Mouse (Mus musculus): ENCODE data around the gene Nkd1. TPM values are rescaled to one million over a fixed set of nuclear protein-coding genes. Genes with fewer than 3 reads are reported as not detected.
A peak's percentile ranks its signal among the peaks of the same experiment; 100 is the strongest.

Nkd1 gene
- total and polyA plus RNA-seq, 3 experiments = 2.3 to 3.4 (median 2.9) TPM

DNA sequence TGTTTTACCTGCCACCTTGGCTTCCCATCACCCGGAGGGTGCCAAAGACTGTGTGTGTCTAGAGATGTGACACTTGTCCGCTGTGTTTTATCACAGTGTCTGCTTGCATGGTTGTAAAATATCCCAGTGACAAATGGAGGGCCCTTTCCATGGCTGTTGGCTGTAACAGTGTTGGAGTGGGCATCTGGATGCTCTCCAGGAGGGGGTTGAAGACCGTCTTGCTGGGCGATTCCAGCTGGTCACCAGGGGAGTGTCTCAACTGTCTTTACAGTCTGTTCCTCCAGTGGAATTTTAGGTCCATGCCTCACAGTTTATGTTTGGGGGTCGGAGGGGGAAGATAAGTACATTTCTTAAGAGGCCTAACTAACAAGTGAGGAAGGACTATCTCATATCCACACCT is 99.8 kb downstream of the Nkd1 start:
- no peak for DNase-seq
- Histone ChIP-seq H3K27me3 (ENCODE audit: control insufficient read depth, insufficient read depth, low read length) (no peaks in the 10 kb centered on the region), H3K4me3 (no peak overlapping the region), H3K79me2 (replicated peaks; ENCODE audit: control insufficient read depth, insufficient read depth, low read length) (no peaks in the 10 kb centered on the region), H3K36me3 (ENCODE audit: control insufficient read depth, insufficient read depth, low read length) (no peaks in the 10 kb centered on the region), H3K27ac (no peak overlapping the region), H3K9ac (ENCODE audit: low read depth, low read length) (no peak overlapping the region), H3K4me1 (ENCODE audit: control insufficient read depth, insufficient read depth, low read length) (no peaks in the 10 kb centered on the region; the same call in 1 of the 2 replicates)
- intact Hi-C loops (cut with DNase I) = loop anchor here (2.0 kb wide), 3 partner anchors 92 to 354 kb away; partner anchors contain the start of gene Brd7
- 63% methylated on average over 5 of the region's 5 CpGs for WGBS
- no peak for TF ChIP-seq POLR2A (IDR thresholded peaks at IDR 0.05; ENCODE audit: insufficient read depth, low read depth, low read length)
- TF ChIP-seq EP300 (IDR thresholded peaks at IDR 0.05; ENCODE audit: insufficient read depth, low read depth, low read length) = no peak

DNA sequence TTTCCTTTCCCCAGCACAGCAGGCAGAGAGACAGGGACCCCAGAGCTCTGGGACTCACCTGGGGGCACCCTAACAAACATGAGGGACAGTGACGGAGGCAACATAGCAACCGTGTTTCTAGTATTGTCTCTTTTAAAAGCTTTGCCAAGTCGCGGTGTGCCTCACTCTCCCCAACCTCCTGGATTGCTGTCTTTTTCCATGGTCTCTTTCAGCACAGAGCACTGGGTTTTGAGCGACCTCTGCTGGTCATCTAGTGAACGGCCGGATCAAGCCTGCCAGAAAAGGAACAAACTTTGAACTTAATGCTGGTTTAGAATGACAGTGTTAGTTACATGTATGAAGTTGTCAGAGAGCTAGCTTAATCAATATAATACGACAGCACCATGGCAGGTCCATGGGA is 100.3 kb downstream of the Nkd1 start:
- Histone ChIP-seq H3K9ac (ENCODE audit: low read depth, low read length) (no peak overlapping the region), H3K36me3 (ENCODE audit: control insufficient read depth, insufficient read depth, low read length) (no peaks in the 10 kb centered on the region)
- WGBS = 1% methylated on average over 8 of the region's 8 CpGs

DNA sequence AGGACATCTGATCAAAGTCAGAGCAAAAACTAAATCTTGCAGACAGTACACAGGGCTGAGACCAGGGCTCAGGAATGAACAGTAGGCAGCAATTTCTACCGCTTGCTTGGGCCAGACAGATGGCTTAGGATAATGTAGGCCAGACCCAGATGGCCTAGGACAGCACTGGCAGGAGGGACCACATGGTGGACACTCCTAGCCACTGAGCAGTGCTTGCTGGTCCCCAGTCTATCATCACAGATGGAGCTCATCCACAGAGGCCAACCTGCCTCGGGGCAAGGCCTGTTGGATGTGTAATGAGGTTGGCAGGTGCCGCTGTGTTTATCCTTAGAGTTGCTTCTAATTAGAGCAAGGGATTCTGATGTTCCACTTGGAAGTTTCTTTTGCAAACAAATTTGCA is 102.2 kb downstream of the Nkd1 start:
- intact Hi-C loops (cut with DNase I) = no loop called here
- Histone ChIP-seq H3K4me3 (no peak overlapping the region), H3K4me1 (ENCODE audit: control insufficient read depth, insufficient read depth, low read length) (peaks cover under 1% of the 10 kb centered on the region; the same call in 1 of the 2 replicates), H3K79me2 (replicated peaks; ENCODE audit: control insufficient read depth, insufficient read depth, low read length) (no peaks in the 10 kb centered on the region), H3K27me3 (ENCODE audit: control insufficient read depth, insufficient read depth, low read length) (no peaks in the 10 kb centered on the region), H3K27ac (no peak overlapping the region), H3K36me3 (ENCODE audit: control insufficient read depth, insufficient read depth, low read length) (no peaks in the 10 kb centered on the region), H3K9ac (ENCODE audit: low read depth, low read length) (no peak overlapping the region)
- DNase-seq = no peak
- WGBS = 86% methylated on average over 3 of the region's 3 CpGs
- TF ChIP-seq CTCF (IDR thresholded peaks at IDR 0.05) (no peak), POLR2A (IDR thresholded peaks at IDR 0.05; ENCODE audit: insufficient read depth, low read depth, low read length) (no peak), EP300 (IDR thresholded peaks at IDR 0.05; ENCODE audit: insufficient read depth, low read depth, low read length) (no peak)

More for the DNA sequence above, 100.3 kb downstream of the Nkd1 start:
- intact Hi-C loops (cut with DNase I) = loop anchor here (2.0 kb wide), 3 partner anchors 93 to 355 kb away; partner anchors contain the start of gene Brd7
- H3K4me1 ChIP-seq (ENCODE audit: control insufficient read depth, insufficient read depth, low read length) = no peaks in the 10 kb centered on the region; the same call in 1 of the 2 replicates
- H3K27me3 ChIP-seq (ENCODE audit: control insufficient read depth, insufficient read depth, low read length) = no peaks in the 10 kb centered on the region
- no peak overlapping the region for H3K27ac ChIP-seq
- H3K79me2 ChIP-seq (replicated peaks; ENCODE audit: control insufficient read depth, insufficient read depth, low read length) = no peaks in the 10 kb centered on the region
- no peak overlapping the region for H3K4me3 ChIP-seq
- peak; percentile 95 for TF ChIP-seq CTCF (IDR thresholded peaks at IDR 0.05)
- no peak for TF ChIP-seq POLR2A (IDR thresholded peaks at IDR 0.05; ENCODE audit: insufficient read depth, low read depth, low read length)
- peak; percentile 87 for TF ChIP-seq EP300 (IDR thresholded peaks at IDR 0.05; ENCODE audit: insufficient read depth, low read depth, low read length)
- peak; percentile 62 to 84 for DNase-seq

DNA sequence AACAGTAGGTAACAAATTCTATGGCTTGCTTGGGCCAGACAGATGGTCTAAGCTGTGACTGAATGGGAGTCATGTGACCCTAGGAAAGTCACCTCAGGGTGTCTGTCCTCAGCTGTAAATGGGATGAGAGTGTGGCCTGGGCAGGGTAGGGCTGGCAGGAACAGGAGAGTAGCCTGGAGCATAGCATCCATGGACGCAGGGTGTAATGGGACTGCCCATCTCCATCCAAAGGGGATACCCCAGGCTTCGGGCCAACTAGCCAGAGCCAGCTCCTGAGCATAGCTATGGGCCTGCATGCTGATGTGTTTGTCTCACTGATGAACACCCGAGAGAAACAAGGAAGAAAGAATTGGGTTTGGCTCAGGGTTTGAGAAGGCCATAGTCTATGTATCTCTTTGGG is 103.1 kb downstream of the Nkd1 start:
- Histone ChIP-seq H3K4me1 (ENCODE audit: control insufficient read depth, insufficient read depth, low read length) (peaks cover 1% of the 10 kb centered on the region; the same call in 1 of the 2 replicates), H3K79me2 (replicated peaks; ENCODE audit: control insufficient read depth, insufficient read depth, low read length) (no peaks in the 10 kb centered on the region), H3K9ac (ENCODE audit: low read depth, low read length) (no peak overlapping the region), H3K27me3 (ENCODE audit: control insufficient read depth, insufficient read depth, low read length) (no peaks in the 10 kb centered on the region), H3K36me3 (ENCODE audit: control insufficient read depth, insufficient read depth, low read length) (no peaks in the 10 kb centered on the region), H3K4me3 (no peak overlapping the region), H3K27ac (no peak overlapping the region)
- WGBS = 81% methylated on average over 3 of the region's 3 CpGs
- no peak for DNase-seq
- TF ChIP-seq EP300 (IDR thresholded peaks at IDR 0.05; ENCODE audit: insufficient read depth, low read depth, low read length) (no peak), CTCF (IDR thresholded peaks at IDR 0.05) (no peak), POLR2A (IDR thresholded peaks at IDR 0.05; ENCODE audit: insufficient read depth, low read depth, low read length) (no peak)
- intact Hi-C loops (cut with DNase I) = no loop called here

- intact Hi-C loops (cut with DNase I) = no loop called here
- H3K79me2 ChIP-seq (replicated peaks; ENCODE audit: control insufficient read depth, insufficient read depth, low read length) = no peaks in the 10 kb centered on the region
- peaks cover 9% of the 10 kb centered on the region for H3K4me1 ChIP-seq (ENCODE audit: control insufficient read depth, insufficient read depth, low read length)
- no peak overlapping the region for H3K27ac ChIP-seq
- TF ChIP-seq EP300 (IDR thresholded peaks at IDR 0.05; ENCODE audit: insufficient read depth, low read depth, low read length) = no peak
- no peak overlapping the region for H3K4me3 ChIP-seq
- no peak for DNase-seq
- H3K36me3 ChIP-seq (ENCODE audit: control insufficient read depth, insufficient read depth, low read length) = no peaks in the 10 kb centered on the region
- no peak overlapping the region for H3K9ac ChIP-seq (ENCODE audit: low read depth, low read length)
- WGBS = 77% methylated on average over 3 of the region's 3 CpGs
- H3K27me3 ChIP-seq (ENCODE audit: control insufficient read depth, insufficient read depth, low read length) = no peaks in the 10 kb centered on the region
Measured at GRCm38 (mm10) chr8:88626433-88626832, 105.3 kb downstream of the Nkd1 start.

- Histone ChIP-seq H3K4me1 (ENCODE audit: control insufficient read depth, insufficient read depth, low read length) (peaks cover 9% of the 10 kb centered on the region), H3K36me3 (ENCODE audit: control insufficient read depth, insufficient read depth, low read length) (no peaks in the 10 kb centered on the region), H3K79me2 (replicated peaks; ENCODE audit: control insufficient read depth, insufficient read depth, low read length) (no peaks in the 10 kb centered on the region), H3K27ac (peak overlapping the region; percentile 51), H3K4me3 (peak overlapping the region; percentile 47), H3K27me3 (ENCODE audit: control insufficient read depth, insufficient read depth, low read length) (no peaks in the 10 kb centered on the region), H3K9ac (ENCODE audit: low read depth, low read length) (peak overlapping the region; percentile 80)
- no peak for DNase-seq
- no peak for TF ChIP-seq EP300 (IDR thresholded peaks at IDR 0.05; ENCODE audit: insufficient read depth, low read depth, low read length)
- no peak for TF ChIP-seq POLR2A (IDR thresholded peaks at IDR 0.05; ENCODE audit: insufficient read depth, low read depth, low read length)
- no peak for TF ChIP-seq CTCF (IDR thresholded peaks at IDR 0.05)
- 42% methylated on average over 19 of the region's 19 CpGs for WGBS
- intact Hi-C loops (cut with DNase I) = no loop called here
Measured at GRCm38 (mm10) chr8:88626940-88627264, 105.7 kb downstream of the Nkd1 start.

Data from heart, adult 2 months (tissue).